26 mouse cellular contexts compared by ENCODE assay signal in genomic region chr8:10040866-10041265, GRCm38 (mm10). TPM values are rescaled to one million over a fixed set of nuclear protein-coding genes. Genes with fewer than 3 reads are reported as not detected.
DNase-seq lines count a peak whose midpoint lies in the region; ATAC-seq lines count a peak whose summit lies in the region.
"Had no signal": no experiment of that assay in that cellular context is flagged by ENCODE, and none has a peak within 500 bp of the region (broad histone marks: within the 10 kb centered on the region; RNA-seq: fewer than 3 reads in every experiment).

No protein-coding gene starts in this region.

- no peaks in the 10 kb centered on the region for H3K36me3 ChIP-seq in heart, embryonic 14.5 days (ENCODE audit: control insufficient read depth, insufficient read depth, low read length)
- H3K36me3 ChIP-seq in lung, embryonic 15.5 days: no peaks in the 10 kb centered on the region
- H3K36me3 ChIP-seq: forebrain, embryonic 10.5 days; heart, embryonic 15.5 days; hindbrain, embryonic 13.5 days; kidney, embryonic 15.5 days; limb, embryonic 13.5 days; liver, embryonic 12.5 days; neural tube, embryonic 13.5 days; stomach, embryonic 15.5 days had no signal

- H3K9ac ChIP-seq in heart, embryonic 14.5 days (ENCODE audit: low read length): no peak overlapping the region
- H3K9ac ChIP-seq in lung, embryonic 15.5 days: no peak overlapping the region
- H3K9ac ChIP-seq: forebrain, postnatal 0 days; heart, embryonic 15.5 days; hindbrain, embryonic 13.5 days; kidney, embryonic 15.5 days; limb, embryonic 13.5 days; liver, embryonic 12.5 days; neural tube, embryonic 13.5 days; stomach, embryonic 15.5 days had no signal

- no peaks in the 10 kb centered on the region; the same call in 1 of the 2 replicates for H3K27me3 ChIP-seq in heart, embryonic 14.5 days (ENCODE audit: control insufficient read depth, insufficient read depth, low read length)
- no peaks in the 10 kb centered on the region for H3K27me3 ChIP-seq in lung, embryonic 15.5 days
- H3K27me3 ChIP-seq: heart, embryonic 15.5 days; liver, embryonic 12.5 days; neural tube, embryonic 13.5 days; stomach, embryonic 15.5 days had no signal

- peaks cover 0 to 6% of the 10 kb centered on the region in 2 experiments; a peak in 2 of 4 replicates for H3K4me1 ChIP-seq in heart, embryonic 14.5 days (ENCODE audit: control insufficient read depth in 2 of 2, insufficient read depth in 2 of 2, low read length in 2 of 2)
- peaks cover 4% of the 10 kb centered on the region; the same call in 1 of the 2 replicates for H3K4me1 ChIP-seq in lung, embryonic 15.5 days
- H3K4me1 ChIP-seq: forebrain, embryonic 10.5 days; hindbrain, embryonic 13.5 days; kidney, embryonic 15.5 days; limb, embryonic 13.5 days; liver, embryonic 12.5 days; neural tube, embryonic 13.5 days; stomach, embryonic 15.5 days had no signal

- H3K9me3 ChIP-seq in heart, embryonic 14.5 days (ENCODE audit: control insufficient read depth, low read length): no peaks in the 10 kb centered on the region
- no peaks in the 10 kb centered on the region for H3K9me3 ChIP-seq in lung, embryonic 15.5 days
- H3K9me3 ChIP-seq: forebrain, embryonic 10.5 days; heart, embryonic 15.5 days; hindbrain, embryonic 13.5 days; kidney, embryonic 15.5 days; limb, embryonic 13.5 days; liver, embryonic 12.5 days; neural tube, embryonic 13.5 days; stomach, embryonic 15.5 days had no signal

- no peak for ATAC-seq in heart, embryonic 14.5 days (ENCODE audit: insufficient number of reproducible peaks, insufficient read depth, low FRiP score, low read depth)
- ATAC-seq in lung, embryonic 15.5 days (ENCODE audit: borderline replicate concordance, extremely low read depth, low FRiP score, low TSS enrichment): peak; percentile 74; the same call in 1 of the 2 replicates
- ATAC-seq: forebrain, postnatal 0 days; liver, embryonic 12.5 days; midbrain, embryonic 16.5 days had no signal

- H3K4me3 ChIP-seq in heart, embryonic 14.5 days (ENCODE audit: control insufficient read depth in 1 of 2, insufficient read depth in 1 of 2, low read depth in 1 of 2, low read length in 2 of 2): no peak overlapping the region
- no peak overlapping the region for H3K4me3 ChIP-seq in lung, embryonic 15.5 days
- H3K4me3 ChIP-seq: forebrain, embryonic 10.5 days; heart, embryonic 15.5 days; hindbrain, embryonic 13.5 days; kidney, embryonic 15.5 days; limb, embryonic 13.5 days; liver, embryonic 12.5 days; myocyte; neural tube, embryonic 13.5 days; stomach, embryonic 15.5 days had no signal

- WGBS in heart, embryonic 14.5 days: 10% methylated on average over 3 of the region's 3 CpGs
- WGBS in lung, embryonic 15.5 days: 22% methylated on average over 3 of the region's 3 CpGs

- H3K27ac ChIP-seq in heart, embryonic 14.5 days (replicated peaks in 1 of 2; ENCODE audit: control insufficient read depth in 1 of 2, insufficient read depth in 1 of 2, low read depth in 2 of 2, low read length in 2 of 2): peak overlapping the region; percentile 24 to 33; a peak in 1 of 4 replicates
- H3K27ac ChIP-seq in lung, embryonic 15.5 days: no peak overlapping the region
- H3K27ac ChIP-seq: forebrain, embryonic 10.5 days; heart, embryonic 15.5 days; hindbrain, embryonic 13.5 days; kidney, embryonic 15.5 days; limb, embryonic 13.5 days; liver, embryonic 12.5 days; macrophage; neural tube, embryonic 13.5 days; stomach, embryonic 15.5 days had no signal

- H3K4me2 ChIP-seq in heart, embryonic 14.5 days (ENCODE audit: low read length): no peak overlapping the region
- no peak overlapping the region for H3K4me2 ChIP-seq in lung, embryonic 15.5 days
- H3K4me2 ChIP-seq: heart, embryonic 15.5 days; hindbrain, embryonic 13.5 days; kidney, embryonic 15.5 days; limb, embryonic 13.5 days; liver, embryonic 12.5 days; neural tube, embryonic 13.5 days; stomach, embryonic 15.5 days had no signal

- peak; percentile 27 to 55 for DNase-seq in heart, adult 18-20 months
- no peak for DNase-seq in heart, postnatal 25 days (ENCODE audit: low spot score)
- peak; percentile 47 for DNase-seq in lung, postnatal 36 days
- no peak for DNase-seq in kidney, postnatal 25 days
- DNase-seq in adrenal gland, postnatal 4 days (ENCODE audit: low spot score in 2 of 2): no peak
- DNase-seq: adrenal gland, postnatal 14 days; cerebellum, postnatal 10 days; forebrain, postnatal 0 days; gastrocnemius, postnatal 25 days; kidney, adult 11 months; kidney, postnatal 4 days; thymus, postnatal 4 days had no signal

- intact Hi-C loops in heart, postnatal 25 days (cut with DNase I): loop anchor here (5.0 to 10.0 kb wide), 2 partner anchors 194 to 261 kb away; no protein-coding TSS in a partner anchor

RNA-seq across cellular contexts. Expression of gene Tnfsf13b, which starts 34.6 kb away (rescaled TPM):
- total RNA-seq in heart, adult 18-20 months (2021): 1 to 10 TPM; 4.5 to 6.0 TPM
- 1 to 10 TPM; 4.2 to 4.4 TPM for total RNA-seq in heart, postnatal 25 days (2021)
- polyA plus RNA-seq in heart, embryonic 14.5 days (2014; fragmentation: Nextera tagmentation; extraction: Ambion mirVana): 0.24 and 1.0 TPM in 2 replicates
- 1.6 and 1.7 TPM in 2 replicates for polyA plus RNA-seq in lung, embryonic 15.5 days (2015; fragmentation: Nextera tagmentation; extraction: Ambion mirVana)
- 1 to 10 TPM; 6.6 to 7.7 TPM for total RNA-seq in adrenal gland, postnatal 4 days (2021)
- polyA plus RNA-seq: embryonic facial prominence, embryonic 11.5 days had no signal

Comparison
In these comparisons a context has a peak if more than half of its experiments do, and no peak if none do; other contexts are left out.
1. DNase-seq: peak in heart, adult 18-20 months (2 of 2) and lung, postnatal 36 days (single experiment); none in heart, postnatal 25 days (single experiment), kidney, postnatal 25 days (0 of 2) and adrenal gland, postnatal 4 days (0 of 2).